Mouse (Mus musculus) left cerebral cortex, postnatal 14 days (tissue): ENCODE measurements around the gene Srcap. TPM values are rescaled to one million over a fixed set of nuclear protein-coding genes. Genes with fewer than 3 reads are reported as not detected.
"Not testable (repeated sequence)": the region's sequence is repeated elsewhere in the genome, so short reads cannot be mapped to it uniquely, and the experiment has no call there.

Experiments used
- DNase-seq, 2 experiments: peaks; one replicate each; pipeline ENCODE4 v3.0.0; 2021 to 2022; ENCODE audit warnings: low spot score in 2 of 2, mixed read lengths in 1 of 2
- intact Hi-C: fragments of 180-260 bp; cut with DNase I; formaldehyde crosslinking; loops from one replicate; pipeline ENCODE4 v1.15.1; 2025
- long read RNA-seq, 2 experiments: library from polyadenylated mRNA; stranded (forward); transcript quantifications; one replicate each; pipeline ENCODE4 v2.0.0; 2021
- total RNA-seq, 2 experiments: library from RNA; stranded (reverse); gene quantifications; 2 replicates each; pipeline ENCODE4 v1.2.3; 2021

The Srcap gene
- total RNA-seq, result 100 to 1,000 TPM; 112 to 114 TPM
- long read RNA-seq, experiment 1, partial matches to known transcripts, result 8 of 13 reads
- long read RNA-seq, experiment 1, other reads (novel, unspliced or antisense), result 1 of 13 reads
- long read RNA-seq, experiment 2, partial matches to known transcripts, result 1 of 6 reads
- long read RNA-seq, experiment 2, other reads (novel, unspliced or antisense), result 3 of 6 reads

GRCm38 (mm10) chr7:127511808-127512230, at the start of gene Srcap:
TSS of gene Srcap (plus strand) at chr7:127511983.
- intact Hi-C loops, result no loop called here
- DNase-seq, result peak; percentile 96 to 98

- no peak for DNase-seq
- intact Hi-C loops, result no loop called here
Observed at GRCm38 (mm10) chr7:127465191-127465590, 46.6 kb upstream of the Srcap start.

- DNase-seq, intact Hi-C loops: not testable (repeated sequence)
Observed at GRCm38 (mm10) chr7:127465670-127466069, 46.1 kb upstream of the Srcap start.

GRCm38 (mm10) chr7:127466606-127467005, 45.2 kb upstream of the Srcap start:
- intact Hi-C loops, result no loop called here

GRCm38 (mm10) chr7:127470011-127470715, 41.6 kb upstream of the Srcap start:
- peak in 1 of 2 experiments; percentile 33 for DNase-seq
- intact Hi-C loops, result loop anchor here (5.0 kb wide), 1 partner anchor 108 kb away; no protein-coding TSS in a partner anchor

More at GRCm38 (mm10) chr7:127466606-127467005, 45.2 kb upstream of the Srcap start:
- DNase-seq, result no peak

- peak; percentile 94 to 98 for DNase-seq
- intact Hi-C loops, result loop anchor here (5.0 kb wide), 1 partner anchor 109 kb away; no protein-coding TSS in a partner anchor
Observed at GRCm38 (mm10) chr7:127470743-127471645, 40.8 kb upstream of the Srcap start.

- intact Hi-C loops, result loop anchor here (5.0 kb wide), 1 partner anchor 109 kb away; no protein-coding TSS in a partner anchor
- peak in 1 of 2 experiments; percentile 42 for DNase-seq
Observed at GRCm38 (mm10) chr7:127471646-127472010, 40.2 kb upstream of the Srcap start.

- intact Hi-C loops, result loop anchor here (5.0 kb wide), 1 partner anchor 110 kb away; no protein-coding TSS in a partner anchor
- peak; percentile 20 to 30 for DNase-seq
Observed at GRCm38 (mm10) chr7:127472060-127472459, 39.7 kb upstream of the Srcap start.

GRCm38 (mm10) chr7:127473705-127474104, 38.1 kb upstream of the Srcap start:
- peak in 1 of 2 experiments; percentile 15 for DNase-seq
- intact Hi-C loops, result loop anchor here (5.0 kb wide), 1 partner anchor 111 kb away; no protein-coding TSS in a partner anchor

GRCm38 (mm10) chr7:127474378-127475070, 37.3 kb upstream of the Srcap start:
- intact Hi-C loops, result loop anchor here (5.0 kb wide), 2 partner anchors 112 to 212 kb away; partner anchors contain the start of gene Dctpp1
- DNase-seq, result no peak

- intact Hi-C loops, result loop anchor here (5.0 kb wide), 1 partner anchor 213 kb away; the partner anchor contains the start of gene Dctpp1
- DNase-seq, result no peak
Observed at GRCm38 (mm10) chr7:127475186-127475740, 36.5 kb upstream of the Srcap start.

GRCm38 (mm10) chr7:127476336-127476735, 35.4 kb upstream of the Srcap start:
- intact Hi-C loops, result loop anchor here (5.0 kb wide), 1 partner anchor 214 kb away; the partner anchor contains the start of gene Dctpp1

GRCm38 (mm10) chr7:127476855-127477254, 34.9 kb upstream of the Srcap start:
- intact Hi-C loops, result loop anchor here (5.0 kb wide), 1 partner anchor 215 kb away; the partner anchor contains the start of gene Dctpp1
- no peak for DNase-seq

More at GRCm38 (mm10) chr7:127476336-127476735, 35.4 kb upstream of the Srcap start:
- no peak for DNase-seq

- DNase-seq, result peak; percentile 99 to 100
- intact Hi-C loops, result loop anchor here (5.0 kb wide), 1 partner anchor 216 kb away; the partner anchor contains the start of gene Dctpp1
Observed at GRCm38 (mm10) chr7:127477687-127478634, 33.8 kb upstream of the Srcap start.

- peak; percentile 94 to 96 for DNase-seq
- intact Hi-C loops, result loop anchor here (5.0 kb wide), 1 partner anchor 216 kb away; the partner anchor contains the start of gene Dctpp1
Observed at GRCm38 (mm10) chr7:127478635-127479317, 33.0 kb upstream of the Srcap start, which contains the start of gene Fbrs. TSS of gene Fbrs (plus strand) at chr7:127479199.
